Mouse (Mus musculus) ovary, adult 2 months (tissue): ENCODE data around the gene Ankrd37. TPM values are rescaled to one million over a fixed set of nuclear protein-coding genes. Genes with fewer than 3 reads are reported as not detected.

Experiments
- polyA plus RNA-seq: library from polyadenylated mRNA; depleted of rRNA; stranded (reverse); fragments of >200 nt; gene quantifications from 2 replicates; pipeline ENCODE4 v1.2.3, GENCODE M21; 2012; rRNA removed

Gene Ankrd37
- 2.2 and 2.8 TPM in 2 replicates for polyA plus RNA-seq

GRCm38 (mm10) chr8:46005596-46005995, at the start of gene Ankrd37:
TSS of gene Ankrd37 (minus strand) at chr8:46005707.

GRCm38 (mm10) chr8:45999138-45999783, 6.2 kb downstream of the Ankrd37 start, which contains the start of gene Lrp2bp:
TSS of gene Lrp2bp (plus strand) at chr8:45999303.

GRCm38 (mm10) chr8:45975126-45975836, 30.2 kb downstream of the Ankrd37 start, which contains the start of the genes 1700029J07Rik and Ufsp2:
TSS of gene 1700029J07Rik (minus strand) at chr8:45975252.
TSS of gene Ufsp2 (plus strand) at chr8:45975528.

Other genes starting within 250 kb of the Ankrd37 start
- gene Pdlim3, start 120.2 kb downstream of the Ankrd37 start, polyA plus RNA-seq, result 103 and 150 TPM in 2 replicates
- gene Ccdc110, start 71.1 kb downstream of the Ankrd37 start, polyA plus RNA-seq, result not detected in 2 replicates
- 0.56 and 0.83 TPM in 2 replicates for gene 1700029J07Rik, start 30.5 kb downstream of the Ankrd37 start, polyA plus RNA-seq
- gene Ufsp2, start 30.2 kb downstream of the Ankrd37 start, polyA plus RNA-seq, result 6.5 and 10.1 TPM in 2 replicates
- gene Lrp2bp, start 6.4 kb downstream of the Ankrd37 start, polyA plus RNA-seq, result 0.12 TPM in 1 of 2 replicates, not detected in the other
- gene Cfap97, start 146.1 kb upstream of the Ankrd37 start, polyA plus RNA-seq, result 3.2 and 4.7 TPM in 2 replicates
- 2.9 and 3.7 TPM in 2 replicates for gene Snx25, start 146.5 kb upstream of the Ankrd37 start, polyA plus RNA-seq
- 333 and 417 TPM in 2 replicates for gene Slc25a4, start 205.6 kb upstream of the Ankrd37 start, polyA plus RNA-seq